Mouse (Mus musculus) T-cell, adult 66 days (primary cell): Measurements from ENCODE around the gene Olfr603. TPM values are rescaled to one million over a fixed set of nuclear protein-coding genes. Genes with fewer than 3 reads are reported as not detected.

Source experiments
- total RNA-seq, 2 experiments: library from RNA; stranded (reverse); gene quantifications; 3 replicates in 1 of 2; 4 replicates in 1 of 2; pipeline ENCODE4 v1.2.4; 2023

Olfr603 gene
- total RNA-seq, result not detected

GRCm38 (mm10) chr7:103386077-103386476 lies at the start of gene Olfr603:
Gene Olfr603, minus strand, starts transcription at chr7:103386177.

DNA sequence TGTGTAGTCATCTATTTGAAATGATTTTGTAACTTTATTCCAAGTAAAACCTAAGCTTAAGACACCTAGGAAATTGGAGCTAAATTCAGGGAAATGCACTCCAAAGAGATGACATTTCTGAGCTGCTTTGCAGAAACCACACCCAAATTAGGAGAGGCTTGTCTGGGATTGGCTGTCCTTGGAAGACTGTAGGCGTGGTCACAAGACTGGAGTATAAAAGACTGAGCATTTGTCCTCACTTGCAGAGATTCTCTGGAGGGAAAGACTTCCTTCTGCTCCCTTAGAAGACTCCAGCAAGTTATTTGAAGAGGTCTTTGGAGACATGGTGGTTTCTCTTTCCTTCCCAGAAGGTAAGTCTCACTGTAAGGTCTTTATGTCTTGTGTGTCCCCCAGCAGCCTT lies 28.8 kb upstream of the Olfr603 start, which contains the start of gene Usp17lc:
Usp17lc (plus strand) TSS at position 301 of the 400 bp plus-strand sequence.

DNA sequence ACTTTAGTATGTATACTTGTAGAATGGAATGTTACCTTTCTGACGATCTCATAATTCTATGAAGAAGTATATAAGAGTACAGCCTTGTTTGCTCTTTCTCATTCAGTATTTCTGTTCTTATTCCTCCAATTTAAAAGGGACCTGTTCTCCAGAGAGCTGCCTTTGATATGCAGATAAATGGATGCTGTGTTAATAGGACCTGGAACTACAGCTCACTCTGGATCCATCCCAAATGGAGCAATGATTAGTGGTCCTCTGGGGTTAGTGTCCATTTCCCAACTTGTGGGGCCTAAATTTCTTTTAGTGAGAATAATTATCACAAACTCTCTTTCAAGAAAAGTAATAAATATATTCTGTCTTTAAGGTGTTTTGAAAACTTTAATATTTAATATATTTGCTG lies 23.4 kb downstream of the Olfr603 start, which contains the start of gene Olfr601:
Olfr601 (minus strand) TSS at position 101 of the 400 bp plus-strand sequence.

DNA sequence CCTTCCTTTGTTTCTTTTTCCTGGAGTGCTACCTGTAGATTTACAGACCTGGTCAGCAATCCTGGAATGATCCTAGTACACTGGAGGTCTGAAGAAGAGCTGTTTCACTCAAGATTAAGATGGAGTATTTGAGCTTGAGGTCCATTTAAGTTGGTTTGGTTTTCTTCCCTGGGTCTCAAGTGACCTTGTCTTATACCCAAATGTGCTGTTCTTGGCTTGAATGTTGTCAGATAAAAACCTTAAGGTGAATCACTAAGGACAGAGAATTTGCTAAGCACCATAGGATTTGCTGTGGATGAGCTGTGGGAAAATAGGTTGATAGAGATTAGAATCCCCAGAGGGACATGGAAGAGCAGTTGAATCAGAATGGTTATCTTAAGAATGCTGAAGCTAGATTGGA lies 36.4 kb downstream of the Olfr603 start, which contains the start of gene Olfr600:
Olfr600 (minus strand) TSS at position 101 of the 400 bp plus-strand sequence.

DNA sequence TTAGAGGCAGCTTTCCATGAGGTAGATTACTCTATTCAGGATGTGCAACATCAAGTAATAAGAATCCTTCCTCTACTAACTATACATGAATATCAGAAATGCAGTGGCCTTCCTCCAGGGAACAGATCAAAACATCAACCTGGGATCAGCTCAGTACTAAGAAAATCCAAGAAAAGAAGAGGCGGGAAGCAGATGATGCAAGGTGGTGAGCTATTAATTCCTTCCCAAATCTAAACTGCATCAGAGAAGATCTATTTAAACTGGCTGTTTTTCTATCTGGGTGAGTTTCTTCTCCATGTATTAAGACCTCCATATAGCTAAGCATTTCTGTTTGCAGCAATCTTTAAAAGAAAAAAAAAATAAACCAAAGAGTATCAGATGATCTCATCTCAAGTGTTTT lies 50.4 kb downstream of the Olfr603 start, which contains the start of gene Olfr599:
Olfr599 (plus strand) TSS at position 301 of the 400 bp plus-strand sequence.

Other genes starting within 250 kb of the Olfr603 start
- gene Olfr588-ps1, start 245.3 kb downstream of the Olfr603 start, total RNA-seq, result not detected
- gene Olfr589, start 229.8 kb downstream of the Olfr603 start, total RNA-seq, result not detected
- not detected for gene Olfr591, start 207.8 kb downstream of the Olfr603 start, total RNA-seq
- gene Olfr592, start 201.4 kb downstream of the Olfr603 start, total RNA-seq, result not detected
- not detected for gene Olfr593, start 174.3 kb downstream of the Olfr603 start, total RNA-seq
- not detected for gene Olfr594, start 169.2 kb downstream of the Olfr603 start, total RNA-seq
- gene Usp17ld, start 133.7 kb downstream of the Olfr603 start, total RNA-seq, result not detected
- gene Olfr596, start 80.5 kb downstream of the Olfr603 start, total RNA-seq, result not detected
- gene Olfr597, start 69.9 kb downstream of the Olfr603 start, total RNA-seq, result not detected
- not detected for gene Olfr598, start 62.6 kb downstream of the Olfr603 start, total RNA-seq
- not detected for gene Olfr599, start 50.3 kb downstream of the Olfr603 start, total RNA-seq
- not detected for gene Olfr600, start 36.5 kb downstream of the Olfr603 start, total RNA-seq
- gene Olfr601, start 23.5 kb downstream of the Olfr603 start, total RNA-seq, result not detected
- not detected for gene Usp17lc, start 28.9 kb upstream of the Olfr603 start, total RNA-seq
- gene Olfr605, start 59.3 kb upstream of the Olfr603 start, total RNA-seq, result not detected
- not detected for gene Olfr606, start 62.9 kb upstream of the Olfr603 start, total RNA-seq
- gene Olfr607, start 78.0 kb upstream of the Olfr603 start, total RNA-seq, result not detected
- not detected for gene Olfr608, start 83.7 kb upstream of the Olfr603 start, total RNA-seq
- gene Olfr609, start 111.9 kb upstream of the Olfr603 start, total RNA-seq, result not detected
- gene Olfr610, start 125.9 kb upstream of the Olfr603 start, total RNA-seq, result not detected
- not detected for gene Olfr611, start 134.7 kb upstream of the Olfr603 start, total RNA-seq
- not detected for gene Olfr612, start 156.5 kb upstream of the Olfr603 start, total RNA-seq
- gene Olfr613, start 161.9 kb upstream of the Olfr603 start, total RNA-seq, result not detected
- not detected for gene Olfr615, start 169.9 kb upstream of the Olfr603 start, total RNA-seq
- not detected for gene Olfr616, start 183.0 kb upstream of the Olfr603 start, total RNA-seq
- not detected for gene Olfr617, start 186.9 kb upstream of the Olfr603 start, total RNA-seq
- not detected for gene Olfr618, start 203.9 kb upstream of the Olfr603 start, total RNA-seq
- gene Olfr619, start 214.4 kb upstream of the Olfr603 start, total RNA-seq, result not detected
- not detected for gene Olfr620, start 226.4 kb upstream of the Olfr603 start, total RNA-seq